Mouse (Mus musculus) kidney, adult 8-10 months (tissue): ENCODE measurements at regions not wholly inside any gene's neighbourhood (a gene's known extent, or its start where the extent isn't known, plus 50 kb on each side); places are given as distances from the start of the nearest gene placed in this dataset.
A peak's percentile ranks its signal among the peaks of the same experiment; 100 is the strongest.

Experiments used
- DNase-seq, 2 experiments: peaks; one replicate each; pipeline ENCODE4 v3.0.0; 2022

DNA sequence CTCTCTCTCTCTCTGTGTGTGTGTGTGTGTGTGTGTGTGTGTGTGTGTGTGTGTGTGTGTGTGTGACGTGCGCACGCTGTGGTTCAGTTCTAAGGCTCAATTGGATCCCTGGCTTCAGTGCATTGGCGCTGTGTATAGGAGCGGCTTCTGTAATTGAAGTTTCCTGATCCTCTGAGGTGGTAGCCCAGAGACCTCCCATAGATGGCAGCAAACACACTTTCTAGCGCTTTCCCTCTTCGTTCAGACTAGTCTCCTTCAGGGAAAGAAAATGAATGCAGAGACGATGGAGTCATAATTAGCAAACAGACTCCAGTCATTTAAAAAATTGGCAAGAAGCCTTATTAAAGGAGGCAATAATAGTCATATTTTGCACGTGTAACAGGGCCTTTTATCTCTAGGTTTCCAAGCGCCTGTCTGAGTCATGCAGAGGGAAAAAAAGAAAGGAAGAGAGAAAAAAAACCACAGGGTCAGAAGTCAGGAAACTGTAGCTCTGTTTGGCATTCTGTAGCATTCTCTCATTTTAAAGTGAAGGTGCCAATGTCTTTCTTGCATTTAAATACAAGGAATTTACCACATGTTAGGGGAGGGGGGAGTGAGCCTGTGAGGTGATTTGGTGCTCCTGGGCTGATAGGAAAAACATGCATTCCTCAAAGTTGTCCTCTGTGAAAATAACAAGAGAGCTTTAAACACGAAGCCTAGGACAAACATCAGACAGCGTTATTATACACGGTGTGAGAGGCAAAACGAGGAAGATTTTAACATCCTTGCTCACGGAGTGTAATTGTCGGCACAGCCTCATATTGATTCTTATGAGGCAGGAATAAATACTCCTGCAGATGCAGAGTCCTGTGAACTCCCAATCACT lies 439.4 kb upstream of the Kif2a start:
- DNase-seq = peak; percentile 59 to 71

DNA sequence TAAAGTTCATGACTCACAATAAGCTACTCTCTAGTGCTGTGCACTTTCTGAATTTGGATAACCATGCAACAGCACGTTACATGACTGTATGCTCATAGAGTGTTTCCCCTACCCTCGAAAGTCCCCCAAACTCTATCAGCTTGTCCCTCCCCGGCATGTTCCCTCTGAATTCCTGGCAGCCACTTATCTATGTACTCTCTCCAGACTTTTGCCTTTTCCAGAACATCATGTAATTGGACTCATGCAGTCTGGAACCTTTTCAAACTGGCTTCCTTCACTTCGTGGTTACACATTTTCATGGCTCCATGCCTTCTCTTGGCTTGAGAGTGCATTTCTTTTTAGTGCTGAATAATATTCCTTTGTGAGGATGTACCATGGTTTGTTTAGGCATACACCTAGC lies 436.8 kb upstream of the Kif2a start:
- no peak for DNase-seq

GRCm38 (mm10) chr13:107457270-107457669 lies 435.3 kb upstream of the Kif2a start:
- DNase-seq = no peak

DNA sequence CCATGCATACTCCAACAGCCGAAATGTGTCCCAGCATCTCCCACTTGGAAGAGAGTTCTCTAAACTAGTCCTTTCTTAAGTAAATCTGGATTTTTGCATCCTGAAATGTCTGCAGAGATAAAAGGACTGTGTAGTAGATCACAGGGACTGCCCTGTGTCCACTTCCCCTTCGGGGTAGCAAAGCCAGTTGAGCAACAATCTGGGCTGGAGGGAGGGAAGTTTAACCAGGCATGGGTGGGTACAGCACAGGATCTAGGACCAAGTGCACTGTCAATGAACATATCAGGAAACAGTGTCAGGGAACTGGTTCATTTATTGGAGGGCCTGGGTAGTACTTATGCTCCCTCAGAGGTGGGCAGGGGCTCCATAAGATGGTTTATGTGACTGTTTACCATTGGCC lies 434.5 kb upstream of the Kif2a start:
- DNase-seq = no peak

GRCm38 (mm10) chr13:107449598-107450179 lies 427.8 kb upstream of the Kif2a start:
- DNase-seq = peak; percentile 78 to 83

DNA sequence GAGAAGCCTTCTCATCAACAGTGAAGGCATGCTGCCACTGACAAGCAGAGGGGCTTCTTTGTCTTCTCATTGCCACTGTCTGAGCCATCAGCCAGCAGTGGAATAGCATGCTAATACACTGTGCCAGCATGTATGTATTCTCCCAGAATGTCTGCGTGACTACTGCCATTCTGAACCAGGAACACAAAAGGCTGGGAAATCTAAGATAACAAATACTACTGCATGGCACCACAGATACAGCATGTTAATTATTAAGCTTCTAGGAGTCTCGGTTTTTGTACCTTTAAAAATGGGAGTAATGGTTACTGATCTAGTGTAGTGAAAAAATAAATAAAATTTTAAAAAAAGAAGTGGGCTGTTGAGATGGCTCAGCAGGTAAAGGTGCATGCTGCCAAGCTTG lies 425.9 kb upstream of the Kif2a start:
- DNase-seq = no peak

GRCm38 (mm10) chr13:107419363-107420155 lies 397.6 kb upstream of the Kif2a start:
- DNase-seq = no peak

DNA sequence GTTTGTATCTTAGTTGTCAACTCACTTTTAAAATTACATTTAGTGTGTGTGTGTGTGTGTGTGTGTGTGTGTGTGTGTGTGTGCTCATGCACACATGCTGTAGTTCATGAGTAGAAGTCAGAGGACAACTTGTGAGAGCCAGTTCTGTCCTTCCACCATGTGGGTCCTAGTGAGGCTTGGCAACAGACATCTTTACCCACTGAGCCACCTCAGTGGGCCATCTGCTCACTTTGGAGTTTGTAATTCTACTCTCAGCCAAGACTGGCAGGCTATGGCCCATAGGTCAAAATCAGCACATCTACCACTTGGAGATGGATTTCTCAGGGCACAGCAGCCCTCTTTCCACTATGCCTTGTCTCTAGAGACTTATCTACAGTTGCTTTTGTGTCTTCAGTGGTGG lies 388.3 kb upstream of the Kif2a start:
- DNase-seq = no peak

GRCm38 (mm10) chr13:107407674-107408026 lies 385.7 kb upstream of the Kif2a start:
- DNase-seq = no peak

- DNase-seq = no peak
Observed at GRCm38 (mm10) chr13:107406977-107407673, 385.2 kb upstream of the Kif2a start.

DNA sequence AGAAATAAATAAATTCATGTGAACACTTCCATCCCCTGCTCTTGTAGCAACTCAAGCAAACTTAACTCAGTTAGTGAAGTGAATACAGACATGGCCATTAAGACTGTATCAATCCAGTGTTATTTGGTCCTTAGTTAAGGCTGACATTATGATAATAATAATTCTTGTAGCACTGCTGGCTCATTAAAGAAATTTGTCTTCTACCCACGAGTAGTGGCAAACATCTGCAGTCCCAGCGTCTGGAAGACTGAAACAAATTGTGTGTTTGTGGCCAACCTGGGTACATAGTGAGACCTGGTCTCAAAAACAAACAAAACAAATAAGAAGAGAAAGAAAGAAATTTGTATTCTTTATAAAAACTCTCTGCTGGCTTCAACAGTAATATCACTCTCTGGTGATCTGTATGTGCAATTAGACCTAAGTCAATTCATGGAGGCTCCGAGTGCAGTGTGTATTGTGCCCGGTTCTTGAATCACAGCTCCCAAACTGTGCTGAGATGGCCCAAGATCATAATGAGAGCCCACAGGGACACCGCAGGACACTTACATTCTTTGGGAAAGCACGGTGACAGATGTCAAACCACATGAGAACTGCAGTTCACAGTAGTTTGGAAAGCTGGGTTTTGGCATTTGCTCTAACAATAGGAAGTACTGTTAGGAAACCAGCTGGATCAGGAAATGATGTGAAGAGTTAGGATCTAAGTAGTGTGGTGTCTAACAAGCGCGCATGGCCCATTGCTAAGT lies 376.9 kb upstream of the Kif2a start:
- DNase-seq = no peak

DNA sequence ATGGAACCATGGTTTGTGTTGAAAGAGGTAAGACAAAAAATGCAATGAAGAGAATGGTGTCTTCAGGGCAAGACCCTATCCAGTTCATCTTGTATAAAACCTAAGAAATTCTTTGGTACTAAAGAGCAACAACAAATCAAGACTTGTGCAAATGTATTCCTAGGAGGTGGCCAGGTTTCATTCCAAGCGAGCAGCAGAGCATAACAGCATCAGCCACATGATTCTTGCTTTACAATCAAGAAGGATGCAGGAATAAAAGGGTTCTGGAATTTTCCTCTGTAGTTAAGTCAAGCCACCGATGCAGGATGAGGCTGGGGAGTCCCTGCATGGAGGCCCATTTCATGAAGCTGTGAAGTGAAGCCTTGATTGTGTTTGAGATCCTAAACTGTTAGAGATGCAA lies 374.1 kb upstream of the Kif2a start:
- peak; percentile 18 to 40 for DNase-seq

GRCm38 (mm10) chr13:107394451-107394850 lies 372.5 kb upstream of the Kif2a start:
- DNase-seq = no peak

GRCm38 (mm10) chr13:107389535-107390150 lies 367.7 kb upstream of the Kif2a start:
- no peak for DNase-seq

GRCm38 (mm10) chr13:107389074-107389473 lies 367.1 kb upstream of the Kif2a start:
- DNase-seq = no peak

GRCm38 (mm10) chr13:107378076-107378475 lies 356.1 kb upstream of the Kif2a start:
- no peak for DNase-seq

DNA sequence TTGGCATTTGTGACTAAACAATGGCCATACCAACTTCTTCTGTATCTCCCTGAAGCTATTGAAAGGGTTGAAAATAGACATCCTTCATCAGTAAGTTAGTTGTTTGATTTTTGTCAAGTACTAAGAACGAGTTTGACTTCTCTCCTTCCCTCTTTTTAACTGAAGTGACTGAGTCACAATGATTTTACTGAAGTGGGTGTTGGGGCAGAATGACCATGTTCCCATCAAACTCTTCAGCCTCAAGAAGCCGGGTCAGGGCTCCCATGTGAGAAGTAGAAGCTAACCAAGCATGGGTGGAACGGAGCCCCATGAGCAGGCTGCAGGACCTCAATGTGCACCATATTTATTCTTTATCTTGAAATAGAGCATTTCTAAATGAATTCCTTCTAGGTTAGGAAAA lies 350.7 kb upstream of the Kif2a start:
- DNase-seq = no peak

DNA sequence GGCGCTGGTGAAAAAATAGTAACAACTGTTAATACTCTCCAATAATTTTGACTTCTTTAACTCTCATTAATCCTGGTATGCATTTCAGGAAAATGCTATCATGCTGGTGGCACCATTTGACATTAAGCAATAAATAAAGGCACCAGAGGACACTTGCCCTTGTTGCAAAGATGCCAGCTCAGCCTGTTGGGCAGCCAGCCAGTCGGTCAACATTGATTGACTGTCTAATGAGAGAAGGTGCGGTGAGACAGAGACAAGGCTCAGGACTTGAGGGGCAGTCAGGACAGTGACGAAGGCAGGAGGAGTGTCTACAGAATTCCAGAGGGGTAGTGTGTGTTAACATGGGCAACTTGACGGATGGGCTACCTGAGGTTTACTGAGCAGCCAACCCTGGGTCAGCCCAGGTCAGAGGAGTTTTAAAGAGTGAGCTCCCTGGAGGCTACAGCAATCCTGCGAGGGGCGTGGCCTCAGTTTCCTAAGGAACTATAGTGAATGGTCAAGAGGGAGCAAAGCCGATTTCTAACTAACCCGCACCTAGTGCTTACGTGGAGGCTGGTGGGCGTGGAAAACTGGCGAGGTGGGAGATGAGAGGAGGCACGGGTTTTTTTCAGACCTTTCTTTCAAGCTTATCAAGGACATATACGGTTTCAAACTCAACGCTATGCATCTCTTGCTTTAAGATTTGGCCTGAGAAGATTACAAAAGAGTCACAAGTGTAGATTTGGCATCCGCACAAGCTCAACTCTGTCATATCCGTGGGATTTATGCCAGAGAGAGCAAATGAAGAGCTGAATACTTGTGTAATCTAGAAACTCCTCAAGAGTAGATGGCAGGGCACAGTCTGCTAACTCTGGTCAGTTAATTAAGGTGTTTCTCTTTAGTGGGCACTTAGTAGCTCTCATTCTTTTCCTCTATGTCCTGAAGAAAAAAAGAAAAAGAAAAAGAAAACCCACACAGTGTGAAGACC lies 350.0 kb upstream of the Kif2a start:
- DNase-seq = peak in 1 of 2 experiments; percentile 37

GRCm38 (mm10) chr13:107367639-107368038 lies 345.7 kb upstream of the Kif2a start:
- DNase-seq = no peak

DNA sequence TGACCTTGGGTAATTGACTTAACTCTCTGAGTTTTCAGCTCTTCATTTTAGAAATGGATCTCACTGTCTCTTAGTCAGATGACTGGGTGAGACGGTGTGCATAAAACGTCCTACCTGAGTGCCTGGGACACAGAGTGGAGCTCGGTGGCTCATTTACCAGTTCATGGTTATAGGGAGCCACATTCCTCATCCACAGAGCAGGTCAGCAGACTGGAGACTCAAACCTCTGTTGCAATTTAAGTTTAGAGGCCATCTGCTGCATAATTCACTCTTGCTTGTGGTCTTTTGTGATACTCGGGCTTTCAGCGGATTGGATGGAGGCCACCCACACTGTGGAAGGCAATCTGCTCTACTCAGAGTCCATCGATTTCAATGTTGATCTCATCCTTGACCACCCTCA lies 343.8 kb upstream of the Kif2a start:
- DNase-seq = no peak

- no peak for DNase-seq
Observed at GRCm38 (mm10) chr13:107365241-107365640, 343.3 kb upstream of the Kif2a start.
